Mouse (Mus musculus) gastrocnemius, adult 2 months (tissue): ENCODE measurements around the gene Apba2. TPM values are rescaled to one million over a fixed set of nuclear protein-coding genes. Genes with fewer than 3 reads are reported as not detected.
A peak's percentile ranks its signal among the peaks of the same experiment; 100 is the strongest.

Experiments
- DNase-seq: peaks from one replicate; pipeline ENCODE4 v3.0.0; 2022
- H3K27ac ChIP-seq: fragments of 200-600 bp; 2 replicates; pipeline ENCODE4 v1.8.1; 2022; ENCODE audit warnings: mild to moderate bottlenecking
- H3K4me3 ChIP-seq: fragments of 200-600 bp; 2 replicates; pipeline ENCODE4 v1.8.1; 2022; ENCODE audit warnings: mild to moderate bottlenecking, moderate library complexity
- CTCF ChIP-seq: fragments of 200-600 bp; IDR thresholded peaks from 2 replicates; pipeline ENCODE4 v1.8.1; 2022; ENCODE audit warnings: antibody characterized with exemption, mild to moderate bottlenecking, moderate library complexity
- intact Hi-C: fragments of 180-260 bp; cut with DNase I; formaldehyde crosslinking; loops from one replicate; pipeline ENCODE4 v1.15.1; 2025
- total RNA-seq, 2 experiments: library from RNA; stranded (reverse); gene quantifications; 2 replicates each; pipeline ENCODE4 v1.2.3; 2021

Apba2 gene
- total RNA-seq, 2 experiments from 2014 or later, result 0.22 TPM; not detected in 1

- Histone ChIP-seq H3K27ac (no peak overlapping the region), H3K4me3 (no peak overlapping the region)
- intact Hi-C loops, result no loop called here
- TF ChIP-seq CTCF, result no peak
- no peak for DNase-seq
These were observed 196.4 kb downstream of the Apba2 start for GRCm38 (mm10) chr7:64697791-64698337.

DNA sequence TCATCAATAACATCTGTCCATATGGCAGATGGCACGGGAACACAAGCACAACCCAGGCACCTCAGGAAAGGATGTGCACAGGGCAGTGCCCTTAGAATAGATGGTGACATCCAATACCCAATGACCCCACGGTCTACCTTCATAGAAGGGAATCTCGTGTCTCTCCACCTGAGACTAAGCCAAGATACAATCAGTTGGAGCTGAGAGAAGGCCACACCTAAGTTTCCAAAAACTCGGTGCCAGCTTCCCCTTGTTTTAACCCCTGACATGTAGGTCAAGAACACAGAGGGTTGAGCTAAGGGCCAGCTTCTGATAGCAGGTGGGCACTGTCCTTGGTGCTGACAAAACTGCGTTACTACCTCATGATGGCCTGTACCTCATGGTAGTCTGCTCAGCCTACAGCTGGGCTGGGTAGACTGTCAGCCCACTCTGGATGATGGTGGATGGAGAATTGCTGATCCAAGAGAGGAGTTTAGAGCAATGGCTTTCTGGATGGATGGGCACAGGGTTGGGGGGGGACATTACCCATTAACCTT, 202.6 kb downstream of the Apba2 start:
- no peak for DNase-seq
- H3K4me3 ChIP-seq, result no peak overlapping the region
- no peak overlapping the region for H3K27ac ChIP-seq
- TF ChIP-seq CTCF, result no peak
- intact Hi-C loops, result no loop called here

DNA sequence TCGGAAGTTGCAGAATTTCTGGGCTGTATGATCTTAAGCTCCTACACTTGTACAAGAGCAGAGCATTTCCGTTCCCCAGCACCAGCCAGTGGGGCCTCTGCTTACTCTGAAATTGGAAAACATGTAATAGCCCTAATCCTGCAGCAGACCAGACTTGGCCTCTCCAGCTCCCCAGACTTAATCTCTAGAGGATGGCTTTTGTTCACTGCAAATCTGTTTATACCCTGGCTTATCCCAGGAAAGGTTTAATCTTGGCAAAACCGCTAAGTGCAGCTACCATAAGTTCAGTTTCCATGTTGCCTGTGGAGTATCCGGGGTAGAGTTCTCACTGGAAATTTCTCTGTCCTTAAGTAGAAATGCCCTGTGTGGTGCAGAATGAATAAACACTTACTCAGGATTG, 206.7 kb downstream of the Apba2 start:
- TF ChIP-seq CTCF, result no peak
- intact Hi-C loops, result no loop called here
- no peak overlapping the region for H3K4me3 ChIP-seq
- DNase-seq, result no peak
- H3K27ac ChIP-seq, result no peak overlapping the region

DNA sequence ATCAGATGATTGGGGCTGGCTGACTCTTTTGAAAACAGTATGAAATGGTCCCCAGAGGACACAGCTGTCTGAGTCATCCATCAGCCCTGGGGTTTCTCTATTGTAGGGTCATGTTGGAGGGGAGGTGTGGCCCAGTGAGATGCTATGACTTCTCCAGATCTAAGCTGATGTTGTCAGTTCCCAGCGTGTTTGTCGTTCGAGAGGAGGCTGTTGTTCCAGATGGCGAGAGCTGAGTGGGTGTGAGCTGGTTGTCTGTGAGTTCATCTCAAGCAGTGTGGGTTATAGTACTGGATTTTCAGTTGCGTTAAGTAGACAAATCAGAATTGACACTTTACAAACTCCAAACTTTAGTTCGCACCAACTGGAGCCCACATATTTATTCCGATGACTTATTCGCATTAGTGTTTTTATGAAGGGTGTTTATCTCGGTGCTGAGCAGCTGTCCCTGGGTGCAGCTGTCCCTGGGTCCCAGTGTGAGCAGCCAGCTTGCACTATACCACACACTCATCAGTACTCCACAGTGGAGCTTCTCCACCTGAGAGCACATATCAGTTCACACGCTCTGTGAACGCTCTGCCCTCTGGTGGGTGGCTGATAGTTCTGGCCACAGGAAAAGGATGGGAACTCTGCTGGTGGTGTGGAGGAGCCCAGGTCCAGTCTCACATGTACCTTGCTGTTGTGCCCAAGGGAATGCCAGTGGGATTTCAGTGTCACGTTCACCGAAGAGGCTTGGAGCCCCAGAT, 208.2 kb downstream of the Apba2 start:
- H3K27ac ChIP-seq, result no peak overlapping the region
- DNase-seq, result no peak
- no peak overlapping the region for H3K4me3 ChIP-seq
- intact Hi-C loops, result no loop called here
- TF ChIP-seq CTCF, result no peak

GRCm38 (mm10) chr7:64716286-64716685, 214.8 kb downstream of the Apba2 start:
- H3K27ac ChIP-seq, result no peak overlapping the region
- no peak for DNase-seq
- H3K4me3 ChIP-seq, result no peak overlapping the region
- intact Hi-C loops, result no loop called here
- TF ChIP-seq CTCF, result no peak

DNA sequence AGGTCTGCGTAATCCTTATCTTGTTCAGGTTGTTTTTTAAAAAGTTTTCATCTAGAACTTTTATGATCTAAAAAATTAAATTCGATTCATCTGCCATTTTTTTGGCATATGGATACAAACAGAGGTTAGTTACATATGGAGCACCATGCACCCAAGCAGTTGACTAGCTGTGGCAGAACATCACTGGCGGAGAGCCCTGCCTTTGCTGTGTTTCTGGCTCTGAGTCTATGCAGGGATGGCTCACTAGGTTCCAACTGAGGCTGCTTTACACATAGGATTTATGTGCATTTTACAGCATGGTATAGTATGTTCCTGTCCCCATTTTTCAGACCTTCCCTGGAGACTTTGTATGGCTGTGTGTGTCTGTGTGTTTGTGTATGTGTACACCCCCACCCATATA, 221.8 kb downstream of the Apba2 start:
- TF ChIP-seq CTCF, result no peak
- no peak for DNase-seq
- intact Hi-C loops, result no loop called here
- no peak overlapping the region for H3K4me3 ChIP-seq
- H3K27ac ChIP-seq, result no peak overlapping the region

DNA sequence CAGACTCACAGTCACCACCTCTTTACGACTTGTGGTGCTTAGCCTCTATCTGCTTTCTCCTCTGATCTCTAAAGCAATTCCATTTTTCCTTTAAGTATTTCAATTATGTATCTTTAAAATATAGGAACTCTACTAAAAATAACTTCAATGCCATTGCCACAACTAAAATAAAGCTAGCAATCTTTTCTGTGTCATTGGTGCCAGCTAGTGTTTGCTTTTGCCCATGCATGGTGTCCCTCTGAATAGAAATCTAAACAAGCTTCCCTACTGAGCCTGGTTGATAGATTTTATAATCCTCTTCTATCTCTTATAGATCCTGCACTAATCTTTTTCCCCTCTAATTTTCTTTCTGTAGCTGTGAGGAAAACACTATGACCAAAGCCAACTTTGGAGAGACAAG, 222.9 kb downstream of the Apba2 start:
- Histone ChIP-seq H3K27ac (no peak overlapping the region), H3K4me3 (no peak overlapping the region)
- no peak for DNase-seq
- intact Hi-C loops, result no loop called here
- TF ChIP-seq CTCF, result no peak

DNA sequence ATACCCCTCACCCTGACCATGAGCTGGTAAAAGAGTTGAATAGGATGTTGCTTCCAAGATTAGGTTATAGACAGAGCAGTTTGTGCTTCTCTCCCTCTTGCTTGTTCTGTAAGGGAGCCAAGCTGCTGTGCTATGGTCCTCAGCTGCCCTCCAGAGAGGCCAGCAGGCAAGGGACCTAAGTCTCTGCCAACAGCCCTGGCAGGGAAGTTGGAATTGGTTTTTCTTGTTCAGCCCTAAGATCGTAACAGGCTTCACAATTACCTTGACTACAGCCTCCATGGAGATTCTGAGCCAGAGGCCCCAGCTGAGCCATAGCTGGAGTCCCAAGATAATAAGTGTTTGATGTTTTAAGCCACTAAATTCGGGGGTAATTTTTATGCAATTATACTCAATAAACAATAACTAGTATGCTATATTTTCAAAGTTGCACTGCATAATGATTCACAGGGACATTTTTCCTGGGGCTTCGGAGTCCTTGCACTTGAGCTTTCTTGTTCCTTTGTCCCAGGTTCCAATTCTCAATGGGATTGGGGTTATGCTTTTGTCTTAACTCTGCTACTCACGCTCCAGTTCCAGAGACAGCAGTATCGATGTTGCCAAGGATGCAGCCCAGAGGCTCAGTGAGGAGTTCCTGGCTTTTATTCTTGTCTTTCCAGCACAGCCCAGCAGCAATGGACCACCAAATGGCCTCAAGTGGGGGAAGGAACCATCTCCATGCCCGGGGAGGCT, 224.6 kb downstream of the Apba2 start:
- no peak overlapping the region for H3K27ac ChIP-seq
- no peak for DNase-seq
- intact Hi-C loops, result no loop called here
- no peak overlapping the region for H3K4me3 ChIP-seq
- no peak for TF ChIP-seq CTCF

DNA sequence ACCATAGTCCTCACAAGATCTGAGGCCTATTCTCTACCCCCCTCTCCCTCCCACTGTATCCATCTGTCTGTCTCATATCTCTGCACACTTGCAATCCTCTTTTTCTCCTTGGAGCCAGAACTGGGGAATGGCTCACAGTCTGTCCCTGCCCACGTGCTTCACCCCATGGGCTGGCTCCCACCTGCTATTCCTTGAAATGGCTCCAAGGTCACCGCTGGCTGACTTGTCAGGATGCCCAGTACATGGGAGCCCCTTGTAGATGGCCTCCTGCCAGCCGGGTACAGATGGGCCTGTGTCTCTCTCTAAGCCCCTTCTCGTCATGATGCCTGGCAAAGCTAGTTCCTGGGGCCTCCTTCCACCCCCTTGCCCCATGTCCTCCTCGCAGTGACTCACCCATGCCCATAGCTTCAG, 226.7 kb downstream of the Apba2 start:
- intact Hi-C loops, result no loop called here

GRCm38 (mm10) chr7:64728816-64729215, 227.3 kb downstream of the Apba2 start:
- no peak for TF ChIP-seq CTCF
- DNase-seq, result no peak
- intact Hi-C loops, result no loop called here
- H3K27ac ChIP-seq, result no peak overlapping the region
- no peak overlapping the region for H3K4me3 ChIP-seq

More for the DNA sequence above, 226.7 kb downstream of the Apba2 start:
- Histone ChIP-seq H3K27ac (no peak overlapping the region), H3K4me3 (no peak overlapping the region)
- TF ChIP-seq CTCF, result no peak
- no peak for DNase-seq

DNA sequence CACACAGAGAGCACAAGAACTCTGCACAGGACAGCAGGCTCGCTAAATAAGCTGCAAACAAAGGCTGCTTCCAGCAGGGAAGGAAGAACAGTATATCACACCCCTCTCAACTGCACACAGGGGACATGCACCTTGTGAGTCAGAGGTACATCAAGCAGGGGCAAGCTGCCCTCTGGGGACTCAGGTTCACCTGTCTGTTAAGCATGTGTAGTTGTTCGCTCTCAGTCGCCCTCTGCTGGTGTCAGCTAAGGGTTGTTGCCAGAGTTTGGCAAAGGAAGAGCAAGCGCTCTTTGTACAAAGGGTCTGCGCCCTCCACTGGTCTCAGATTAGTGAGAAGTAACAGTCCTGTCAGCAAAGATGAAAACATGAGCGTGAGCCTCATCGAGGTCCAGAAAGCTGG, 228.3 kb downstream of the Apba2 start:
- Histone ChIP-seq H3K4me3 (no peak overlapping the region), H3K27ac (no peak overlapping the region)
- TF ChIP-seq CTCF, result peak; percentile 48
- intact Hi-C loops, result no loop called here
- DNase-seq, result no peak

DNA sequence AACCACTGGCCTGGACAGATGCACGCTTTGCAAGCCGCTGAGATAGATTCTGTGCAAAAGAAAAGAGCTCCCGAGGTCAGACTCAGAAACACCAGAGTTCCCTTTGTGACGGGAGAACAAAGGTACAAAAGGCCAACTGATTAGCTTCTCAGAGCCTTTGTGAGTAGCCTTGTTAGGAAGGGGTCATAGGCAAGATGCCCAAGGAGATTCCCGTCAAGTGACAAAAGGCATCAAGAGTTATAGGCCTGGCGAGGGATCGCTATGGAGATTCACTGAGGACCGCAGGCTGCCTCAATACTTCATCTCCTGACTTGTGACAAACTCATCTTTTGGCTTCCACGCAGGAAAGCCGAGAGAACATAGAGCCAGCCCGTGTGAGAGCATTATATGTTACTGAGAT, 237.6 kb downstream of the Apba2 start:
- no peak overlapping the region for H3K27ac ChIP-seq
- H3K4me3 ChIP-seq, result no peak overlapping the region
- TF ChIP-seq CTCF, result no peak
- intact Hi-C loops, result no loop called here
- no peak for DNase-seq
